Mouse (Mus musculus) lung, postnatal 36 days (tissue): ENCODE data around the gene Slc25a54.

Experiments
- DNase-seq: peaks from one replicate; pipeline ENCODE4 v3.0.0; 2022; ENCODE audit warnings: mixed read lengths

Gene Slc25a54

DNA sequence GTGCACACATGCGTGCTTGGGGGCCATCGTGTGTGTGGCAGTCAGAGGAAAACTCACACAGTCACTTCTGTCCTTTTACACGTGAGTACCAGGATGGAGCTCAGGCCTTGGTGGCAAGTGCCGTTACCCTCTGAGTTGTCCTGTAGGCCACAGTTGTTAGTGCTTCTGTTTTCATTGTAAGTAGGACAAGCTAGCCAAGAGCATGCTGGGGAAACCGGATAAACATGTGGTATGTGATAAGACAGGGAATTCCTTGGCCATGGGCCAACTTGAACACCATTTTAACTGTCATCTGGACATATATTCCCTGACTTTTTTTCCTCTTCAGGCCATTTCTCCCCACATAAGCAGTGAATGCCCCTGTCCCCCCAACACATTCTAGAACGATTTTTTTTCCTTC is 45.3 kb downstream of the Slc25a54 start:
- DNase-seq = peak; percentile 11

DNA sequence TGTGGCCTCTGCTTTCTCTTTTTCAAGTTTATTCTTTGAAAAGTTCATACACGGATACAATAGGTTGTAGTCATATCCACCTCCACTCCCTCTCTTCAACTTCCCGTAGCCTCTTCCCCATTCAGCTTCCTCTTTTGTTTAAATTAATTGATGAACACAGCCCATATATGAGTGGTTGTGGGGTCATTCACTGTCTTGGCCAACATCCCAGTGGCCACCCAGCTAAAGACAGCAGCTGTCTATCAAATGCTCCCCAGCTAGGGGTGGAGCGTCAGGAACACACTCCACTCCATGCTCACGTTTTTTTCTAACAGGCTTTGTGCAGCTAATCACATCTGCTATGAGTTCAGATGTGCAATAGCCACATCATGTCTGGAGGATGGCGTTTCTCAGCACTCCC is 49.5 kb downstream of the Slc25a54 start:
- peak; percentile 34 for DNase-seq

DNA sequence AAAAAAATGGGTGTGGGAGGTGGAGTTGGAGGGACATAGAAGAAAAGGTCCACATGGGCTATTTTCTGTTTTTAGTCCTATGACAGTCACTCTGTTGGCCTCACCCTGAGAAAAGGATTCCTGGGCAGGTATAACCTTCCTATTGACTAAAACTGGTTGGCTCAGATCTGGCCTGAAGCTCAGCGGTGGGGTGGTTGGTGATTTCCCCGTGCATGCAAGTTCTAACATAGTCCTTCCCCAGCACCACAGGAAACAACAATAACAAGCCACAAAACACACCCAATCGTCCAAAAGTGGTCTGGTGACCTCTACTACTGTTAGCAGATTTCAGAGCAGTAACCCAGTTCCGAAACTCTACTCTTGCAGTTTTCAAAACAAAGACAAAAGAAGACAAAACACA is 52.7 kb downstream of the Slc25a54 start:
- no peak for DNase-seq

DNA sequence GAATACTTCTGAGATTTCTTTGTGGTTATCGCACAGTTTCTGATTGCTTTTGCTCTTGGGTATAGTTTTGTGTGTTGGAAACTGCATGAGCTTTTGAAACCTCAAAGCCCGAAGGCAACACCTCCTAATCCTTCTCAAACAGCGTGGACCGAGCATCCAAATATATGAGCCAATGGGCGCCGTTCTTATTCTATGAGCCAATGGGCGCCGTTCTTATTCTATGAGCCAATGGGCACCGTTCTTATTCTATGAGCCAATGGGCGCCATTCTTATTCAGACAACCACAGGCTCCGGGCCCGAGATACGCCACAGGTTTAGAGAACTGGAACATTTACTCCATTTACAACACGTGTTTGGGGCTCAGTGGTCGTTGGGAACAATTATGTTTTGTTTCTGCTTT is 53.8 kb downstream of the Slc25a54 start:
- no peak for DNase-seq

DNA sequence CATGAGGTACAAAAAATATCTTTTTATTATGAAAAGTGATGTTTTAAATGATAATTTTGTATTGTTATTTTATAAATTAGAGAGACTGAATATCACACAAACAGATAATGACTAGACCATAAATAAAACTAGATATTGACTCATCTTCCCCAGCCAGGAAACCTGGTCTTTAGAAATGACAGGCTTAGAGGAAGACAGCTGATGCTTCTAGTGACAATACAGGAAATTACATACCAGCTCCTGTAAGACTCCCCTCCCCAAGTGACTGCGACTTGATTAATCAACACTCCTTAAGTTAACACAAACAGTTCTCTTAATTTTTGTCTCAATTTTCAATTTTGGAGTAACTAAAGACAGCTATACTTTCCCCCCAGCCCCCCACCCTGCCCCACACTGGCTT is 55.1 kb downstream of the Slc25a54 start:
- DNase-seq = no peak

DNA sequence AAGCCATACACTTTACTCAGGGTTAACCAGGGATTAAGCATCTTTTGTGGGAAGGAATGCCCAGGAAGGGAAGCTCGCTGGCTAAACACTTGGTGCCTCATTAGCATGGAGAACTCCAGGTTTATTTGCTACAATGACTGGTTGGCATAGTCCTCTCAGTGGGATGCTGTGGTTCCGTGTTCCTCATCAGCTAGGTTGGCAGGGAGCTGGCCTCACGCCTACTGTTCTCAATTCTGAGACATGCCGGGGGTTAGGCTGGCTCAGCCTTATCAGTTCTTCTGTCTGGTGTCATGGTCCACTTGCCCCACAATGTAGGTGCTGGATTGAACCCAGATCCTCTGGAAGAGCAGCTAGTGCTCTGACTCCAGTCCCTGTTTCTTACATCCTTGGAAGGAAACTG is 72.3 kb downstream of the Slc25a54 start:
- no peak for DNase-seq

DNA sequence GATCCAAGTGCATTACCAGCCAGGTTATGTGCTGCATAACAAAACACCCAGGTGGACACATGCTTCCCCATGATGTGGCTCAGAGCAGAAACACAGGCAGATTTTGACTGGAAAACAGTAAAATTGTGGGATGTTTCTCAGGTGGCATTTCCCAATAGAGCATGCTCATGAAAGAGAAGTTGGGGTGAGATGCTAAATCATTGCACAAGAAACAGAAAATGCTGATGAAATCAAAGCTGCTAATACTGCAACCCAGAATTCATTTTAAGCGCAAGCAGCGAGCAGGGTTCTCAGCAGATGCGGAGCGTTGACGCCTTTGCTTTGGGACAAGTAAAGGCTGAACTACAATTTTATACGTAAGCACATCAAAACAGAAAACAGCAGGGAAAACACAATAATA is 73.1 kb downstream of the Slc25a54 start:
- DNase-seq = no peak

DNA sequence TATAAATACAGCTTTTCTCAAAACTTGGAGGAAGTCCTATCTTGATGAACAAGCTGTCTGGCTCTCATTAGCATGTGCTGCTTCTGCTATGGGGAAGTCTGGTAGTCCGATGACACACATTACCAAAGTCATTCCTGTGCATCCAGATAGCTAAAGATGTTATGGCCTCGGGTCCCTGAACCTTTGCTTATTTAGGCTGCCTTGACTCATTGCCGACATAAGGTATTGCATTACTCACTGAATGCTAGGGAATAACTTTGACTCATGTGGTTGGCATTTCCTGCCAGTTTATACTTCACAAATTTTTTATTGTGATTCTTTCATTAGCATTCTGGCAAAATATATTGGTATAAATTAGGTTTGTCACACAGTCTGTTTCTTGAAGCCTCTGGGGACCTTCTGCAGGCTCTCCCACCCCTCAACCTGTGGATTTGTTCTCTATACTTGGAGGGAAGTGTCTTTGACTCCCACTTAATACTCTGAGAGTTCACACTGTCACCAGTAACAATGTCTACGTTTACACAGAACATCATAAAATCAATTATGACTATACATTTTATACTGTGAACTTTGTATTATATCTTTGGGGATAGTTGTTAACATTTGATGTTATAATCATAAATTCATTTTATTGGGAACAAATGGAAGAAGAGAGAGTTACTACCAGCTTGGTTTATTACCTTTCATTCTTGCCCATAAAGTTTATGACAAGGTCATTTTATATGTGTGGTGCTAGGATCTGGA is 75.8 kb downstream of the Slc25a54 start:
- DNase-seq = no peak

DNA sequence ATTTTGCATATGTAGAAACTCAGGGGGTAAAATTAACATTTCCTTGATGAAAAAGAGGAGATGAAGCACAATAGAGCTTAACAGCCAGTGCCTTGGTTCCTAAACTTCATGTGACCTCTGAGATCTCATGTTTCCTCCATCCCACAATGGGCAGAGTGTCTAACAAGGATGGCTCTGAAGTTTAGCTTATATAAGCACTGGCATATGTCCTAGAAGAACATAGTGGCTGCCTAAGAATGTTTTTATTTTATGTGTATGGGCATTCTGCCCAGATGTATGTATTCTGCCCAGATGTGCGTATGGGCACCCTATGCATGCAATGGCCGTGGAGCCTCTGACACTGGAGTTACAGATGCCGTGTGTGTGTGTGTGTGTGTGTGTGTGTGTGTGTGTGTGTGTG is 77.2 kb downstream of the Slc25a54 start:
- DNase-seq = no peak

DNA sequence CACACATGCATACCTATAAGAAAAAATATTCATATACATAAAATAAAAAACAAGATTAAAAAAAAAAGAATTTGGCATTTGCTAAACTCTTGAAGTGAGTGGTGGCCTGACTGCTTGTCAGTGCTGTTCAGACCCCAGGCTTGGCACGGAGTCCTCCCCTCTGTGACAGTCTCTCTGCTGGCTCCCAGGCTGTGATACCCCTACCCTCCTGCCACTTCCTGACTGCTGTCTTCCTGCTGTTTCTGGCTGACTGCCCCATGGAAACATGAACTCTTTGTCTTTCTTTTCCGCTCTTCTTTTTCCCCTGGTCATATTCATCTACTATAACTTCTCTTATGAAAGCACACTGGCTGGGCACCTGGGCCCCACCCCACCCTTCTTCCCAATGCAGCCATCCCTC is 83.8 kb downstream of the Slc25a54 start:
- no peak for DNase-seq

DNA sequence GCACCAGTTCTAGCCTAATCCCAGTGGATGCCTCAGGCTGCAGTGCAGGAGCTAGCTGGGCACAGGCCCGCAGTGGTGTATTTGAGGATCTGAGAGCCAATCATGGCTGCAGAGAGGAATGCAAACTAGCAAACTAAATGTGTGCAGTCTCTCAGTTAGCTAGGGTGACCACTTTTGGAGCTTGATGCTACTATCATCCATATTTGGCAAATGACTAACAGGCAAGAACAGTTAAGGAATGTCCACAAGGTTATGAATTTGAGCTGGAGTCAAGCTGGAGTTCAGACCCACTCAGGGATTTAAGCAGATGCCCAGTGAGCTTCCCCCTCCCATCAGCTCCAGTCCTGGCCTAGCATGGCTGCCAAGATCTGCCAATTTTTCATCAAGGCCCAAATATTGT is 84.4 kb downstream of the Slc25a54 start:
- DNase-seq = no peak

DNA sequence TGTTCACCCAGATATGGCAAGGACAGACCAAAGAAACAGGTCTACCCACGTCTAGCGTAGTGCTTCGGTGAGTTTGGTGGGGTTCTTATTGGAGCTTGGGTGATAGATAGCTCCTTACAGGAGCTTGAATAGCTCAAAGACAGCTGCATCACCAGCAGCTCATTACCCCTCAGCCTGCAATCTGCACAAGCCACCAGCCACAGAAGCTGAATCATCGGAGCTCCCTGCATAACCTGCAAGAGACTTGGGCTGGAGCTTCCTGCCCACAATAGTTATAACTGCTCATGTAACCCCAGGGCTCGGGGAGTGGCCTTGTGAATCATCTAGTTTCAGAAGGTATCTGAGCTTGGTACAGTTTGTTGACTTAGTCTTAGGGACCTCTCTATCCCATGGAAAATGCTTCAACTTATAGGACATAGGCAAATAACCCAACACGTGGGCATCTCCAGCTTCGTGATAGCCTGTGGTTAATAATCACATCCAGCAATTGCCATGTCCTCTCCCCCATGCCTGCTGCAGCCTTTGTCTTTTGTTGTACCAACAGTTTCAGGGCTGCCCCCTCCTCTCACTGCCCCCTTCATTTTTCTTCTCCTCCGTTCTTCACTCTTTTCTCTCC is 85.1 kb downstream of the Slc25a54 start:
- DNase-seq = no peak
